Mouse (Mus musculus): ENCODE measurements around the gene Gm10842. TPM values are rescaled to one million over a fixed set of nuclear protein-coding genes. Genes with fewer than 3 reads are reported as not detected.
A peak's percentile ranks its signal among the peaks of the same experiment; 100 is the strongest.

Gene Gm10842
- polyA plus RNA-seq, 1 experiment from 2014 or later: not detected

DNA sequence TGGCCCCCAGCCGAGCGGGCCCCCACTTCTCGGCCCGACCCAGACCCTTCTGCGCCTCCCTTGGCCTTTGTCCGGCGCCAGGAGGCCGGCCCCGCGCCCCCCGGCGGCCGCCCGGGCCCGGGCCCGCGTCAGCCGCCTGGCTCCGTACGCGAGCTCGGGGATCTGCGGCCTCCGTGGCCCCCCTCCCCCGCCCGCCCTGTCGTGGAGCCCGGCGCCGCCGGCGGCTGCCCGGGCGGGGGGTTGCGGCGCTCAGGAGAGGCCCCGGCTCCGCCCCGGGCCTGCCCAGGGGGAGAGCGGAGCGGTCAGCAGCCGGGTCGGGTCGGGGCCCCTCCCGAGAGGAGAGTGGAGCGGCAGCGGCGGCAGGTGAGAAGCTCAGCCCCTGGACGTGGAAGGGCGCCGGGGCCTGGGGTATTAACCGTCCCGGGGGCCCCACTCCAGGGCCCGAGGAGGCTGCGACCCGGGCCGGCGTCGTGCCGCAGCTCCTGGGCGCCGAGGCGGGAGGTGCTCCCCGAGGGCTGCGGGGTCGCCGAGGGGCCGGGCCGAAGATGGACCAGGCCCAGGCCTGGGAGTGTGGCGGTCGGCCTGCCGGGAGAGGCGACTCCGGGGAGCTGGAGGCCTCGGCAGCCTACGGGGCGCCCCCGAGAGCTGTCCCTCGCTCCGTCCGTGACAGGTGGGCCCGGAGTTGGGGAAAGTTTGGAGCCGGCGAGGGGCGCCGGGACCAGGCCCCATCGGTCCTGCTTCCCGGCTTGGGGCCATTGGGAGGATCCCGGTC lies 35.2 kb downstream of the Gm10842 start:
- Histone ChIP-seq H3K4me3 (peak overlapping the region; percentile 95), H3K27ac (peak overlapping the region; percentile 93), H3K4me2 (replicated peaks) (peak overlapping the region; percentile 73), H3K9me3 (no peaks in the 10 kb centered on the region), H3K27me3 (no peaks in the 10 kb centered on the region), H3K4me1 (peaks cover 18% of the 10 kb centered on the region), H3K36me3 (peaks cover 33% of the 10 kb centered on the region), H3K9ac (peak overlapping the region; percentile 99)
- peak; percentile 41; the same call in 1 of the 2 replicates for ATAC-seq (ENCODE audit: low FRiP score, low read depth)
- under 1% methylated on average over 63 of the region's 89 CpGs for WGBS

DNA sequence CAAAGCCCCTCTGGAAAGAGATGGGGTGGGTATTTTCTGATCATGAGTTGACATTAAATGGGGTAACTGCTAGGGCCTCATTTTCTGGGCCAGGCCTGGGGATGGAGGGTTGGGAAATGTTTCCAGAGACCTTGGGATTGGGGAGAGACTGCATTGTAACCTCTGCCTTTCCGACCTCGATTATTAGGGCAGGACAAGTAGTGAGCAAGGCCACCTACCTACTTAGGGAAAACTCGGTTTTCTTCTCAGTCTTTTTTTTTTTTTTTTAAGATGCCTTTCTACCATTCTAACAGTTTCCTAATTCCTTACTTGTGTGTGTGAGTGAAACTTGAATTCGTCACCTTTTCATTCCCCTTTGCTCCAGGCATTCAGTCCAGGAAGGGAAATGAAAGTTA lies 35.8 kb downstream of the Gm10842 start:
- H3K36me3 ChIP-seq: peaks cover 33% of the 10 kb centered on the region
- no peak for ATAC-seq (ENCODE audit: low FRiP score, low read depth)
- peak overlapping the region; percentile 73 for H3K4me2 ChIP-seq (replicated peaks)
- peak overlapping the region; percentile 99 for H3K9ac ChIP-seq
- H3K27me3 ChIP-seq: no peaks in the 10 kb centered on the region
- no peaks in the 10 kb centered on the region for H3K9me3 ChIP-seq
- H3K4me1 ChIP-seq: peaks cover 18% of the 10 kb centered on the region
- peak overlapping the region; percentile 93 for H3K27ac ChIP-seq
- peak overlapping the region; percentile 95 for H3K4me3 ChIP-seq
- WGBS: 9% methylated on average over 4 of the region's 4 CpGs

DNA sequence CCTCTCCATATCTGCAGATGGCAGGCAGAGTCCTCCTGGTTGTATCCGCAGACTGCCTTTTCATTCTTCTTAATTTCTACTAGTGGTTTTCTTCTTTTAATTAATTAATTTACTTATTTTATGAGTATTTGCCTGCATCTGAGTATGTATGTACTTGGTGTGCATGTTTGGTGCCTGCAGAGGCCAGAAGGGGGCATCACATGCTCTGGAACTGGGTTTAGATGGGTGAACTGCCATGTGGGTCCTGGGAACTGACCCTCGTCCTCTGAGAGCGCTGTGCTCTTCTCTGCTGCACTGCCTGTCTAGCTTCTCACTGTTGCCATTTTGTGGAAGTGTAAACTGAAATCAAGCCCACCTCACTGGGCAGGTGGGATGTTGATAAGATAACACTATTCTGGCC lies 38.0 kb downstream of the Gm10842 start:
- H3K4me3 ChIP-seq: no peak overlapping the region
- no peak overlapping the region for H3K9ac ChIP-seq
- no peak overlapping the region for H3K27ac ChIP-seq
- peaks cover 31% of the 10 kb centered on the region for H3K36me3 ChIP-seq
- H3K27me3 ChIP-seq: no peaks in the 10 kb centered on the region
- H3K4me1 ChIP-seq: peaks cover 12% of the 10 kb centered on the region
- ATAC-seq (ENCODE audit: low FRiP score, low read depth): no peak
- 94% methylated on average over 3 of the region's 3 CpGs for whole genome bisulfite sequencing
- H3K4me2 ChIP-seq (replicated peaks): no peak overlapping the region
- H3K9me3 ChIP-seq: no peaks in the 10 kb centered on the region

DNA sequence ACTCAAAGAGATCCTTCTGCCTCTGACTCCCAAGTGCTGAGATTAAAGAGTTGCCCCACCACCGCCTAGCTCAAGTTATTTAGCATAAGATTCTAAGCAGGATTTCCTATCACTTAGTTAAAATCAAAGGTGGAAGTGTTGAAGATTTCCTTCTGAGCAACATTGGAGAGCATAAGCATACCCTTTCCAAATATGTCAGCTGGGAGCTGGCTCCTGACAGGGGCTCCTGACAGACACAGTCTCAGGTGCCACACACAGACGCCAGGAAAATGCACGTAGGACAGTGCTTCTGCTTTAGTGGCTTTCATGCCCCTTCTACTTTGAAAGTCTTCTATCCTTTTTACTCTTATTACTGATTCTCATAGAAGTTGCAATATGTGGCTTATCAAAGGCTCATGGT lies 45.5 kb downstream of the Gm10842 start:
- ATAC-seq (ENCODE audit: low FRiP score, low read depth): no peak
- Histone ChIP-seq H3K9ac (no peak overlapping the region), H3K9me3 (no peaks in the 10 kb centered on the region), H3K36me3 (peaks cover 25% of the 10 kb centered on the region), H3K4me2 (replicated peaks) (no peak overlapping the region), H3K4me1 (no peaks in the 10 kb centered on the region), H3K4me3 (no peak overlapping the region), H3K27me3 (no peaks in the 10 kb centered on the region), H3K27ac (no peak overlapping the region)
- WGBS: 97% methylated on average over 3 of the region's 3 CpGs

Other genes starting within 250 kb of the Gm10842 start
- gene Efcab3, start 83.3 kb upstream of the Gm10842 start, polyA plus RNA-seq (2015; fragmentation: Nextera tagmentation; extraction: Ambion mirVana): 0.57 TPM in 1 of 2 replicates, not detected in the other
- 51.7 and 52.1 TPM in 2 replicates for gene Mettl2, start 20.5 kb upstream of the Gm10842 start, polyA plus RNA-seq (2015; fragmentation: Nextera tagmentation; extraction: Ambion mirVana)
- gene Tlk2, start 31.9 kb downstream of the Gm10842 start, polyA plus RNA-seq (2015; fragmentation: Nextera tagmentation; extraction: Ambion mirVana): 21.5 and 23.7 TPM in 2 replicates
- gene Mrc2, start 145.8 kb downstream of the Gm10842 start, polyA plus RNA-seq (2015; fragmentation: Nextera tagmentation; extraction: Ambion mirVana): 28.6 and 32.8 TPM in 2 replicates

All from limb, embryonic 13.5 days (tissue).